Mouse (Mus musculus): ENCODE data around the gene Sec24a.

DNA sequence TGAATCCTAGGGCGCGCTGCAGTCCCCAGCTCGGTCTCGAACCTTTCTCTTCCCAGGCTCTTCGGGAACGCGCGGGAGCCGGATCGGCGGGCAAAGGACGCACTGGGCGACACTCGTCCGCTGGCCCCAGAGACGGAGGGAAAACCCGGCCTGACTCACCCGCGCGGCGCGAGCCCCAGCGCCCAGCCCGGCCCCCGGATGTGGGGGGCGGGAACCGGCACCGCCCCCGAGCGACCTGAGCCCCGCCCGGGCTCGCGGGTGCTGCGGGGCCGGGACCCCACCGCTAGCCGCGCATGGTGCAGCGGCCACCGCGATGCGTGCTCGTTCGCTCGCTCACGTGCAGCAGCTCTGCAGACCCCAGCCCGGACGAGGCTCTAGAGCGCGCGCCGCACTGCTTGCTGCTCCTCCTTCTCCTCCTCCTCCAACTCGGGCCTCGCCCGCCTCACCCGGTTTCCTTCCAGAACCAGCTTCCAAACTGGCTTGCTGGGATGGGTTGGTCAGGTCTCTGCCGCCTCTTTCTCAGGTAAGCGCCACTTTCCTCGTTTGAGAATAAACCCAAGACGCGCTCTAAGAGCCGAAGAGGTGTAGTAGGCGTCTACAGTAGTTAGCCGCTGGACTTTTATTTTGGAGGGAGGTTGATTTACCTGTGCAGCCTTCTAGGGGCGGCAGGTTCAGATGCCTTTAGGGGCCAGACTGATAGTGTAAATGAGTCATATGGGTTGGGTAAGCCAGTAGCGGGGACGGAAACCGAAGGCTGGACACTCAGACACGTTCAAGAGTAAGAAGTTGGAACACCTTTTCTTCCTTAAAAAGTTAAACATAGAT, 112.5 kb downstream of the Sec24a start, which contains the start of the genes N4bp3 and D930048N14Rik:
- TF ChIP-seq CTCF (IDR thresholded peaks at IDR 0.05; ENCODE audit: borderline replicate concordance, extremely low read depth, insufficient read depth, insufficient read length) (no peak), POLR2A (IDR thresholded peaks at IDR 0.05; ENCODE audit: borderline replicate concordance, extremely low read depth, insufficient read depth, insufficient read length, poor library complexity, severe bottlenecking) (no peak)
